Mouse (Mus musculus) embryonic facial prominence, embryonic 15.5 days (tissue): Measurements from ENCODE around the gene Hlf. TPM values are rescaled to one million over a fixed set of nuclear protein-coding genes. Genes with fewer than 3 reads are reported as not detected.

Experiments used
- ATAC-seq: fragments of 200-750 bp; cut with Nextera tagmentation; 2 replicates; pipeline ENCODE4 v1.8.0; 2017; ENCODE audit warnings: low read depth, moderate TSS enrichment; ENCODE audit not compliant: insufficient number of reproducible peaks, low FRiP score, low TSS enrichment
- H3K27ac ChIP-seq: fragments of 300-500 bp; sonication (generic); replicated peaks from 2 replicates; pipeline ENCODE4 v1.5.1; 2015; ENCODE audit warnings: mild to moderate bottlenecking, inconsistent platforms
- H3K27me3 ChIP-seq: fragments of 300-500 bp; sonication (generic); 2 replicates; pipeline ENCODE4 v1.6.1; 2015; ENCODE audit warnings: inconsistent platforms
- H3K36me3 ChIP-seq: fragments of 300-500 bp; sonication (generic); 2 replicates; pipeline ENCODE4 v1.6.1; 2015; ENCODE audit warnings: mild to moderate bottlenecking, inconsistent platforms
- H3K4me1 ChIP-seq: fragments of 300-500 bp; sonication (generic); 2 replicates; pipeline ENCODE4 v1.6.1; 2015; ENCODE audit warnings: inconsistent platforms
- H3K4me2 ChIP-seq: fragments of 300-500 bp; sonication (generic); replicated peaks from 2 replicates; pipeline ENCODE4 v1.6.1; 2015; ENCODE audit warnings: mild to moderate bottlenecking, inconsistent platforms
- H3K4me3 ChIP-seq: fragments of 300-500 bp; sonication (generic); replicated peaks from 2 replicates; pipeline ENCODE4 v1.5.1; 2015; ENCODE audit warnings: mild to moderate bottlenecking, inconsistent platforms
- H3K9ac ChIP-seq: fragments of 300-500 bp; sonication (generic); 2 replicates; pipeline ENCODE4 v1.6.1; 2015; ENCODE audit warnings: inconsistent platforms
- H3K9me3 ChIP-seq: fragments of 300-500 bp; sonication (generic); replicated peaks from 2 replicates; pipeline ENCODE4 v1.6.1; 2016; ENCODE audit warnings: inconsistent platforms
- WGBS: fragments of 180-500 bp; shearing (Covaris S2); methylation state at CpG from one replicate; pipeline ENCODE4 v1.1.7; 2015; 5-methylcytosine and 5-hydroxymethylcytosine counted together
- polyA plus RNA-seq: library from polyadenylated mRNA; unstranded; fragments of >200 nt; fragmentation: Nextera tagmentation; extraction: Ambion mirVana; gene quantifications from 2 replicates; pipeline ENCODE4 v1.2.1, GENCODE M21; 2015

Hlf gene
- polyA plus RNA-seq: 10.0 and 10.4 TPM in 2 replicates

DNA sequence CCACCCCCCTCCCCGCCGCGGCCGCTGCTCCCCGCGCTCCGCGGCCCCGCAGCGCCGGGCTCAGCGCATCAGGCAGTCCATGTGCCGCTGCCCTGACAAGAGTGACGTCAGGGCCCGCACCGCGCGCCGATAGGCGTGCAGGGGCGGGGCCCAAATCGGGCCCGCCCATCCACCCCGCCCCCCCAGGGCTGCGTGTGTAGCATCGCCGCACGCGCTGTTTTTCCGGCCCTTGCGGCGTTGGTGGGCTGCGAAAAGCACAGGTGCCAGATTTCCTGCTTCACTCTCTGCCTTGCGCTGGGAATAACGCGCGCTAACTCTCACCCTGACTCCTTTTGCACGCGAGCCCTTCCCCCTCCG, at the start of gene Hlf:
TSS of gene Hlf (minus strand) at position 79 of the 357 bp plus-strand sequence.
- no peaks in the 10 kb centered on the region for H3K27me3 ChIP-seq
- peak within 1 kb of the TSS; percentile 60 for H3K4me3 ChIP-seq
- H3K4me2 ChIP-seq: peak within 1 kb of the TSS; percentile 88
- under 1% methylated on average over 40 of the region's 40 CpGs for WGBS
- peak; percentile 94 for ATAC-seq
- H3K4me1 ChIP-seq: peaks cover 36% of the 10 kb centered on the region
- H3K9me3 ChIP-seq: no peaks in the 10 kb centered on the region
- peak within 1 kb of the TSS; percentile 28; the same call in 1 of the 2 replicates for H3K27ac ChIP-seq
- H3K9ac ChIP-seq: peak within 1 kb of the TSS; percentile 39
- 0 out of 2 replicates have a peak, but pooled peaks cover 4% of the 10 kb centered on the region for H3K36me3 ChIP-seq

DNA sequence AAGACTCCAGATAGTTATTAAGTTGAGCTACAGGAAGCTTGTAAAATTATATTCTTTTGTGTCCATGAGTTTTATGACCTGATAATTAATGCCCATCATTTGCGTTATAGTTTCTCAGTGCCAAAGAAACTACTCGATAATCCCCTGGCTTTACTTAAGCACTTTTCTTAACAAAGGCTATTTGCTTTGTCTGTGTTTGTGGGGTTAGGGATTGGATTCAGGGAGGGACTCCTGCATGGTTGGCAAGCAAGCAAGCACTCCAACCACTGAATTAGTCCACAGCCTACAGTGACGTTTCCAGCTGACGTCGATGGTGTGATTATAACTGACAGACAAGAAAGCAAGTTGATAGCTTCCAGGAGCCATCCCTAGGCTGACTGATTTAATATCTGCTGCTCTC, 48.1 kb upstream of the Hlf start:
- H3K4me3 ChIP-seq: no peak overlapping the region
- no peaks in the 10 kb centered on the region for H3K4me1 ChIP-seq
- no peaks in the 10 kb centered on the region for H3K27me3 ChIP-seq
- H3K27ac ChIP-seq: no peak overlapping the region
- H3K9ac ChIP-seq: no peak overlapping the region
- H3K4me2 ChIP-seq: no peak overlapping the region
- H3K9me3 ChIP-seq: no peaks in the 10 kb centered on the region
- no peaks in the 10 kb centered on the region for H3K36me3 ChIP-seq
- WGBS: 59% methylated on average over 5 of the region's 5 CpGs
- ATAC-seq: no peak

DNA sequence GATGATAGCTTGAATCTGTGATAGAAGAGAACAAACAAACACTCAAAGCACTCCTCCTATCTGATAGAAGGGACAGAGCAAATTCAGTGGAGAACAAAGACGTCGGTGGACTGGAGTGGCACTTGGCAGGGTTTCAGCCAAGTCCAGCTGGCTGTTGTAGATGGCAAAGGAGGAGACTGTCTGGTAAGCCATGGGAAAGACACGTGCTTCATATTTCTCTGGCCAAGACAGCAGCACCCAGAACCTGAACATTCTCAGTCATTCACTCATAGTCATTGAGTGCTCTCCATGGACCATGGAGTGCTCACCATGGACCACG, 34.5 kb upstream of the Hlf start:
- Histone ChIP-seq H3K4me1 (peaks cover 14% of the 10 kb centered on the region), H3K4me2 (no peak overlapping the region), H3K9me3 (no peaks in the 10 kb centered on the region), H3K27ac (peak overlapping the region; percentile 90; the same call in 1 of the 2 replicates), H3K27me3 (no peaks in the 10 kb centered on the region), H3K36me3 (no peaks in the 10 kb centered on the region), H3K4me3 (no peak overlapping the region), H3K9ac (no peak overlapping the region)
- WGBS: 73% methylated on average over 4 of the region's 4 CpGs
- no peak for ATAC-seq

DNA sequence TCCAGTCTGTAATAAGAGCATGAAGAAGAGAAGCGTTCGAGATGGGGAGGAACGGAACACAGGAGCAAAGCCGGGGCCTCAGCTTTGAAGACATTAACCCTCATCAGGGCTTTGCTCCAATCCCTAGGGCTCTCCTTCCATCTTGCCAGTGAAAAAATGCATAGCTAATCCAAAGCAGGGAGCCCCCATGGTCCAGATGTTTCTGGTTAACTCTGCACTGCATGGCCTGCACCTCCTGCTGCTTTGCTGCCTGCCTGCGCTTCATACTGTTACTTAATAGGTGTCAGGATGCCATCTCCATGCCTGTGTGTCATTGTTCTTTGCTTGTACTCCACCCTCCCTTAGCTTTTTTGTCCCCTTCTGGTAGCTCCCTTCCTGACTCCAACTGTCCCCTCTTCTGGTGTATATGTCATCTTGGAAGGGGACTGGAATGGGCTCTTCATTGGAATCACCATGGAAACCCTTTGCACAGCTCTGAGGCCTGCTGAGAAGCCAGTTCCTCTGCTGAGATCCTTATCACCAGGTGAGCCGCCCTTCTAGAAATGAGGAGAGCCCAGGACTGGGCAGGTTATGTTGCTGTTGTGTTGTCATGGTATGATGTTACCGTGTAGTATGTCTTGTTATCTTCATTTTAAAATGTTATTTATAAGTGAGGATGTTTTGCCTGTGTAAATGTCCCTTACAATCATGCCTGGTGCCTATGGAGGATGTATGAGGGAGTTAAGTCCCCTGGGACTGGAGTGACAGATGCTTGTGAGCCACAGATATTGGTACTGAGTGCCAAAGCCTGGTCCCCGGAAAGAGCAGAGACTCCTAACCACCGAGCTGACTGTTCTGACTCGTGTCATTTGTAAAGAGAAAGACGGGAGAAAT, 33.9 kb upstream of the Hlf start:
- H3K27me3 ChIP-seq: no peaks in the 10 kb centered on the region
- H3K4me2 ChIP-seq: no peak overlapping the region
- no peaks in the 10 kb centered on the region for H3K9me3 ChIP-seq
- H3K36me3 ChIP-seq: no peaks in the 10 kb centered on the region
- H3K9ac ChIP-seq: no peak overlapping the region
- ATAC-seq: peak; percentile 82
- WGBS: 48% methylated on average over 11 of the region's 11 CpGs
- H3K4me1 ChIP-seq: peaks cover 14% of the 10 kb centered on the region
- no peak overlapping the region for H3K4me3 ChIP-seq
- peak overlapping the region; percentile 90 for H3K27ac ChIP-seq

DNA sequence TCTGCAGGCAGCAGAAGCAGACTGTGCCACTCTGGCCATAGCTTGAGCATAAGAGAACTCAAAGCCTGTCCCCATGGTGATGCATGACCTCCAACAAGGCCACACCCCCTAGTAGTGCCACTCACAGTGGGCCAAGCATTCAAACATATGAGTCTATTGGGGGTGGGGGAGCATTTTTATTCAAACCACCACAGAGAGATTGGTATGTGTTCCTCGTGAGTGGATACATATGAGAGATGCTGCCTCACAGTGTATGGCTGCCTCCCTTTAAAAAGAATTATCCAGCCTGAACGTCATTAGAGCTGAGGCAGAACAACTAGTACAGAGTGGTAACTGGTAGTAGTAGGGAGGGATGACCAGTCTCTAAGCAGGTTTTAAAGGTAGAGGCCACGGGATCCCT, 33.2 kb upstream of the Hlf start:
- no peaks in the 10 kb centered on the region for H3K9me3 ChIP-seq
- no peak overlapping the region for H3K4me2 ChIP-seq

DNA sequence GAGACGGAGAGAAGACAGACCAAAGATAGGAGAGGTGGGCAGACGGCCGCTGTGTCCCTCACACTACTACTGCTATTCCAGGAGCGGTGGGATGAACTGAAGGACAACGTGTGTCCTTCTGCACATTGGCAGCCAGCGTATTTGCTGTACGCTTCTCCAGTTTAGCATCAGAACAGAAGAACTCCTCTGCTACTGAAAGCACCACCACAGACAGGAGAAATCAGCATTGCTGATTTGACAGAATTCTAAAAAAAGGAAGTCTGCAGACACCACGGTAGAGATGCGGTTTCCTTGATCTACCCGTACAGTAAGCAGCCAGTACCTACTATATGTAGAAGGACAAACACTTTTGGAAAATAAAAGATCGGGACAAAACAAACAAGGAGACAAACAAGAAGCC, 29.0 kb upstream of the Hlf start:
- Histone ChIP-seq H3K4me1 (peaks cover 25% of the 10 kb centered on the region), H3K27me3 (no peaks in the 10 kb centered on the region), H3K27ac (no peak overlapping the region), H3K36me3 (no peaks in the 10 kb centered on the region), H3K9me3 (no peaks in the 10 kb centered on the region), H3K9ac (no peak overlapping the region), H3K4me3 (no peak overlapping the region), H3K4me2 (no peak overlapping the region)
- WGBS: 91% methylated on average over 11 of the region's 11 CpGs
- ATAC-seq: no peak

More for the DNA sequence above, 33.2 kb upstream of the Hlf start:
- Histone ChIP-seq H3K4me3 (no peak overlapping the region), H3K27me3 (no peaks in the 10 kb centered on the region), H3K9ac (no peak overlapping the region), H3K4me1 (peaks cover 14% of the 10 kb centered on the region), H3K27ac (peak overlapping the region; percentile 90), H3K36me3 (no peaks in the 10 kb centered on the region)
- WGBS: 31% methylated on average over 3 of the region's 3 CpGs
- ATAC-seq: peak; percentile 67

DNA sequence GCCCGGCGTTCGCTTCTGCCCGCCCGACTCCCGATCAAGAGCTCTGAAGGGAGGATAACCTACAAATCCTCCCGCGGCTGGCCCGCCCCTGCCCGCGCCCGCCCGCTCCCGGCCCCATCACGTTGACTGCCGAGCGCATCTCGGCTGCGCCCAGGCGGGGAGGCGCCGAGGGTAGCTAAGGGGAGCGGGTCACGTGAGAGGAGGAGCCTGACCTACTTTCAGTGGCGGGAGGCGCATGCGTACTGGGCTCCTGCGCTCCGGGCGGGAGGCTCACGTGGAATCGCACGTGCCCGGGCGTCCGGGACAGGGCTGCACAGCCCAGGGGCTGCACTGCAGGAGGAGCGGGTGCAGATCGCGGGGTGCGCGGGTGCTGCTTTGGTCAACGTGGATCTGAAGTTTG, 27.2 kb upstream of the Hlf start:
- H3K4me2 ChIP-seq: peak overlapping the region; percentile 77

DNA sequence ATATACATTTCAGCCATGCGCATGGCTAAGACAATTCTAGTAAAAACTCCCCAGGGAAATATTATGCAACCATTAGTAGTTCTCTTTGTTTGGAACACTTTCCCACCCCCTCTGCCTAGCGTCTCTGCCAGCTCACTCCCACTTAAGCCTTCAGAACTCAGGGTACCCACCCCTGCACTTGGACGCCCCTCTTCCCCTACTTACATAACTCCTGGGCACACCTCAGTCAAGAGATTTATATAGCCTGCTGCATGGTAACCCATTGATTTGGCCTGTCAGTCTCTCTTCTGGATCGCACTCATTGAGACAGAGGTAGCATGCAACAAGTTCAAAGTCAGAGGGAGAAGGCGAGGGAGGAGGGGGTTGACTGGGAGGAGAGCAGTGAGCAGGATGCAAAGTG, 26.3 kb upstream of the Hlf start:
- Histone ChIP-seq H3K27me3 (no peaks in the 10 kb centered on the region), H3K9me3 (no peaks in the 10 kb centered on the region), H3K4me1 (peaks cover 14% of the 10 kb centered on the region), H3K36me3 (no peaks in the 10 kb centered on the region), H3K4me2 (peak overlapping the region; percentile 77; the same call in 1 of the 2 replicates), H3K27ac (no peak overlapping the region), H3K4me3 (no peak overlapping the region), H3K9ac (no peak overlapping the region)
- WGBS: 64% methylated on average over 5 of the region's 5 CpGs
- ATAC-seq: no peak

More for the DNA sequence above, 27.2 kb upstream of the Hlf start:
- H3K9me3 ChIP-seq: no peaks in the 10 kb centered on the region
- H3K4me3 ChIP-seq: peak overlapping the region; percentile 38
- H3K36me3 ChIP-seq: no peaks in the 10 kb centered on the region
- no peaks in the 10 kb centered on the region for H3K27me3 ChIP-seq
- H3K4me1 ChIP-seq: peaks cover 14% of the 10 kb centered on the region
- ATAC-seq: peak; percentile 99
- under 1% methylated on average over 42 of the region's 42 CpGs for WGBS
- H3K27ac ChIP-seq: peak overlapping the region; percentile 65
- 0 out of 2 replicates have a peak overlapping the region, but pooled peaks have one; percentile 16 for H3K9ac ChIP-seq

DNA sequence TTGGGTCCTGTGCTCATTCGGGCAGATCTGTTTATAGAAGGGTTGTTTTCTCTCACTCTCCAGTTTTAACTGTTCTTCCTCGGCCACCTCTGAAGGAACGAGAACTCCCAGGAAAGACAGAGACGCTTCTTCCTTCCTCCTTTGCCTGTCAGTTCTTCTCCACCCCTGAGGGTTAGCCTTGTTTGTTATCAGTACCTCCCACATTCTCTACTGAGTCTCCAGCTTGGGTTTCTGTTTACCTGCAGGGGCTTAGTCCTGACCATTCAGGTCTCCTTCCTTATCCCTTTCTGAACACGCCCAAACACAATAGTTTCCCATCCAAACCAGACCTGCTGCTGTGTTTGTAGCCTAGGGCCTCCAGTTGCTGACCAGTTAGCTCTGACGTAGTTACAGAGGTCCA, 8.2 kb upstream of the Hlf start:
- ATAC-seq: no peak
- Histone ChIP-seq H3K36me3 (no peaks in the 10 kb centered on the region), H3K4me3 (no peak overlapping the region), H3K4me1 (no peaks in the 10 kb centered on the region), H3K9me3 (no peaks in the 10 kb centered on the region), H3K27me3 (no peaks in the 10 kb centered on the region), H3K27ac (no peak overlapping the region), H3K9ac (no peak overlapping the region), H3K4me2 (no peak overlapping the region)
- 35% methylated on average over 6 of the region's 6 CpGs for WGBS

DNA sequence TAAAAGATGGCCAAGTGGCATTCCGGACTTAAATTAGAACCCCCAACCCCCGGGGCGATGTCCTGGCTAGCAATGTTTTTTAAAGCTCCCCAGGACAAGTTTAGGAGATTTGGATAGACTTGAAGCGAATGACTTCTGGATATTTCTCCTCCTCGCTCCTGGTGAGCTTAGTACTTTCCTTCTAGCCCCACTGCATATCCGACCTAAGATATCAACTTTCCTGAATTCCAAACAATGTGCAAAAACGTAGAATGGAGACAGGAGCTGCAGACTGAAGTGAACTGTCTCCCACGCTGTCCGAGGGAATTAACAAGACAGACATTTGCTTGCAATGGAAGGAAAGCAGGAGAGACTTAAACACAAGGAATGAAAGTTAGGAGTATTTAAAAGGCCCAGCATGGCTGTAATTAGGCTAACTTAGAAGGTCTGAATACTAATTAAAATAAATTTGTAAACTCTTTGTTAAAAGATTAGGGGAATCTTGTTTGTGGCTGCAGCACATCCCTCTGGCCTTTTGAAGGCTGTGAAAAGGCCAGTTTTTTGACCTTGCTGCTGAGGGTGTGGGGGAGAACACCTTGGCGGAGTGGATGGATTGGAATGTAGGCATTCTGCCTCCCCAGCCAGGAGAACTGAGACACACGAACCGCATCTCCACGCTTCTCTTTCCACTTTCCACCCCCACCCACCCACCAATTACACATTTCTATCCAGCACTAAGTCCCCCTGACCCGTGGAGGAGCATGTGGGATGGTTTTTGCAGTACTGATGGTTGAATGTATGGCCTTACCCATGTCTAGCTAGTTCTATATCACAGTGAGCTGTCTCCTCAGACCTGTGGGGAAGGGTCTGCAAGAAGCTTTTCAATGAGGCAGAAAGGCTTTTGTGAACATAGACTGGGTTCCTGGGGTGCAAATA, 833 bp upstream of the Hlf start:
- WGBS: 14% methylated on average over 14 of the region's 14 CpGs
- Histone ChIP-seq H3K9ac (no peak overlapping the region), H3K4me3 (peak overlapping the region; percentile 60), H3K27me3 (no peaks in the 10 kb centered on the region), H3K27ac (no peak overlapping the region), H3K9me3 (no peaks in the 10 kb centered on the region), H3K4me2 (peak overlapping the region; percentile 88), H3K4me1 (peaks cover 36% of the 10 kb centered on the region), H3K36me3 (0 out of 2 replicates have a peak, but pooled peaks cover under 1% of the 10 kb centered on the region)
- no peak for ATAC-seq
